Mouse (Mus musculus) forebrain, embryonic 12.5 days (tissue): ENCODE data around the gene Stra6. TPM values are rescaled to one million over a fixed set of nuclear protein-coding genes. Genes with fewer than 3 reads are reported as not detected.

Source experiments
- ATAC-seq: fragments of 200-750 bp; cut with Nextera tagmentation; 2 replicates; pipeline ENCODE4 v1.8.0; 2017; ENCODE audit warnings: moderate TSS enrichment; ENCODE audit not compliant: low FRiP score
- H3K27ac ChIP-seq: fragments of 300-500 bp; sonication (generic); 2 replicates; pipeline ENCODE4 v1.5.1; 2016; ENCODE audit warnings: mild to moderate bottlenecking
- H3K27me3 ChIP-seq: fragments of 300-500 bp; sonication (generic); 2 replicates; pipeline ENCODE4 v1.6.1; 2016; ENCODE audit warnings: mild to moderate bottlenecking
- H3K36me3 ChIP-seq: fragments of 300-500 bp; sonication (generic); replicated peaks from 2 replicates; pipeline ENCODE4 v1.6.1; 2016; ENCODE audit warnings: mild to moderate bottlenecking
- H3K4me1 ChIP-seq: fragments of 300-500 bp; sonication (generic); 2 replicates; pipeline ENCODE4 v1.6.1; 2016
- H3K4me2 ChIP-seq: fragments of 300-500 bp; sonication (generic); 2 replicates; pipeline ENCODE4 v1.6.1; 2016; ENCODE audit warnings: mild to moderate bottlenecking, moderate library complexity
- H3K4me3 ChIP-seq: fragments of 300-500 bp; sonication (generic); replicated peaks from 2 replicates; pipeline ENCODE4 v1.5.1; 2016; ENCODE audit warnings: mild to moderate bottlenecking
- H3K9ac ChIP-seq: fragments of 300-500 bp; sonication (generic); 2 replicates; pipeline ENCODE4 v1.6.1; 2016; ENCODE audit warnings: mild to moderate bottlenecking
- H3K9me3 ChIP-seq: fragments of 300-500 bp; sonication (generic); 2 replicates; pipeline ENCODE4 v1.6.1; 2016
- WGBS: fragments of 180-500 bp; shearing (Covaris S2); methylation state at CpG from one replicate; pipeline ENCODE4 v1.1.7; 2016; 5-methylcytosine and 5-hydroxymethylcytosine counted together
- polyA plus RNA-seq: library from polyadenylated mRNA; unstranded; fragments of >200 nt; fragmentation: Nextera tagmentation; extraction: Ambion mirVana; gene quantifications from 2 replicates; pipeline ENCODE4 v1.2.1, GENCODE M21; 2016

Gene Stra6
- polyA plus RNA-seq, 1 experiment from 2014 or later: 11.6 TPM

- WGBS: 14% methylated on average over 3 of the region's 3 CpGs
- no peaks in the 10 kb centered on the region for H3K9me3 ChIP-seq
- H3K4me1 ChIP-seq: peaks cover 78% of the 10 kb centered on the region
- peak; percentile 24; the same call in 1 of the 2 replicates for ATAC-seq
- H3K4me3 ChIP-seq: no peak overlapping the region
- no peak overlapping the region for H3K4me2 ChIP-seq
- peak overlapping the region; percentile 79 for H3K27ac ChIP-seq
- H3K36me3 ChIP-seq: no peaks in the 10 kb centered on the region
- H3K27me3 ChIP-seq: peaks cover 28% of the 10 kb centered on the region; the same call in 1 of the 2 replicates
- H3K9ac ChIP-seq: no peak overlapping the region
Observed at GRCm38 (mm10) chr9:58053102-58053501, 10.5 kb upstream of the Stra6 start.

GRCm38 (mm10) chr9:58053544-58053943 lies 10.0 kb upstream of the Stra6 start:
- Histone ChIP-seq H3K4me1 (peaks cover 74% of the 10 kb centered on the region), H3K4me3 (no peak overlapping the region), H3K27ac (peak overlapping the region; percentile 79), H3K36me3 (no peaks in the 10 kb centered on the region), H3K9ac (no peak overlapping the region), H3K9me3 (no peaks in the 10 kb centered on the region), H3K27me3 (peaks cover 28% of the 10 kb centered on the region; the same call in 1 of the 2 replicates), H3K4me2 (no peak overlapping the region)
- 52% methylated on average over 3 of the region's 3 CpGs for WGBS
- no peak for ATAC-seq

GRCm38 (mm10) chr9:58054032-58054431 lies 9.6 kb upstream of the Stra6 start:
- Histone ChIP-seq H3K4me2 (no peak overlapping the region), H3K27ac (peak overlapping the region; percentile 79), H3K9me3 (no peaks in the 10 kb centered on the region), H3K4me1 (peaks cover 69% of the 10 kb centered on the region), H3K36me3 (no peaks in the 10 kb centered on the region), H3K27me3 (peaks cover 28% of the 10 kb centered on the region; the same call in 1 of the 2 replicates), H3K9ac (no peak overlapping the region; the same call in 1 of the 2 replicates), H3K4me3 (no peak overlapping the region)
- WGBS: 96% methylated on average over 1 of the region's 1 CpGs
- no peak for ATAC-seq

- Histone ChIP-seq H3K27me3 (peaks cover 23% of the 10 kb centered on the region; the same call in 1 of the 2 replicates), H3K4me2 (no peak overlapping the region), H3K9ac (no peak overlapping the region), H3K9me3 (no peaks in the 10 kb centered on the region), H3K36me3 (no peaks in the 10 kb centered on the region), H3K4me3 (no peak overlapping the region), H3K4me1 (peaks cover 63% of the 10 kb centered on the region), H3K27ac (peak overlapping the region; percentile 63)
- peak; percentile 28; the same call in 1 of the 2 replicates for ATAC-seq
- 83% methylated on average over 5 of the region's 5 CpGs for WGBS
Observed at GRCm38 (mm10) chr9:58055666-58056065, 7.9 kb upstream of the Stra6 start.

GRCm38 (mm10) chr9:58059920-58060319 lies 3.7 kb upstream of the Stra6 start:
- Histone ChIP-seq H3K4me3 (no peak overlapping the region), H3K36me3 (no peaks in the 10 kb centered on the region), H3K27ac (peak overlapping the region; percentile 89), H3K9ac (no peak overlapping the region), H3K27me3 (peaks cover 25% of the 10 kb centered on the region; the same call in 1 of the 2 replicates), H3K4me1 (peaks cover 62% of the 10 kb centered on the region), H3K9me3 (no peaks in the 10 kb centered on the region), H3K4me2 (no peak overlapping the region)
- WGBS: 50% methylated on average over 1 of the region's 1 CpGs
- no peak for ATAC-seq

GRCm38 (mm10) chr9:58060677-58061667 lies 2.6 kb upstream of the Stra6 start:
- peaks cover 62% of the 10 kb centered on the region for H3K4me1 ChIP-seq
- no peak overlapping the region for H3K4me3 ChIP-seq
- peak; percentile 78 for ATAC-seq
- no peak overlapping the region for H3K9ac ChIP-seq
- peaks cover 19% of the 10 kb centered on the region; the same call in 1 of the 2 replicates for H3K27me3 ChIP-seq
- H3K27ac ChIP-seq: peak overlapping the region; percentile 89
- H3K9me3 ChIP-seq: no peaks in the 10 kb centered on the region
- peak overlapping the region; percentile 22; the same call in 1 of the 2 replicates for H3K4me2 ChIP-seq
- WGBS: 6% methylated on average over 23 of the region's 23 CpGs
- no peaks in the 10 kb centered on the region for H3K36me3 ChIP-seq

GRCm38 (mm10) chr9:58065532-58065931 lies 1.9 kb downstream of the Stra6 start:
- peak; percentile 34 for ATAC-seq
- H3K27ac ChIP-seq: peak overlapping the region; percentile 93
- 14% methylated on average over 6 of the region's 6 CpGs for WGBS

GRCm38 (mm10) chr9:58065977-58066730 lies 2.6 kb downstream of the Stra6 start:
- H3K4me3 ChIP-seq: no peak overlapping the region
- no peaks in the 10 kb centered on the region for H3K36me3 ChIP-seq
- WGBS: 83% methylated on average over 6 of the region's 6 CpGs
- peak; percentile 57 for ATAC-seq
- H3K4me2 ChIP-seq: no peak overlapping the region
- H3K4me1 ChIP-seq: peaks cover 66% of the 10 kb centered on the region
- peaks cover 14% of the 10 kb centered on the region; the same call in 1 of the 2 replicates for H3K27me3 ChIP-seq
- no peaks in the 10 kb centered on the region for H3K9me3 ChIP-seq
- H3K9ac ChIP-seq: no peak overlapping the region
- peak overlapping the region; percentile 93 for H3K27ac ChIP-seq

More at GRCm38 (mm10) chr9:58065532-58065931, 1.9 kb downstream of the Stra6 start:
- H3K36me3 ChIP-seq: no peaks in the 10 kb centered on the region
- H3K9me3 ChIP-seq: no peaks in the 10 kb centered on the region
- no peak overlapping the region for H3K4me2 ChIP-seq
- no peak overlapping the region for H3K9ac ChIP-seq
- no peak overlapping the region for H3K4me3 ChIP-seq
- H3K27me3 ChIP-seq: peaks cover 15% of the 10 kb centered on the region; the same call in 1 of the 2 replicates
- peaks cover 68% of the 10 kb centered on the region for H3K4me1 ChIP-seq

GRCm38 (mm10) chr9:58066731-58067095 lies 3.1 kb downstream of the Stra6 start:
- Histone ChIP-seq H3K4me2 (no peak overlapping the region), H3K27ac (peak overlapping the region; percentile 93), H3K4me1 (peaks cover 66% of the 10 kb centered on the region), H3K9me3 (no peaks in the 10 kb centered on the region), H3K36me3 (no peaks in the 10 kb centered on the region), H3K4me3 (no peak overlapping the region), H3K27me3 (peaks cover 8% of the 10 kb centered on the region; the same call in 1 of the 2 replicates), H3K9ac (no peak overlapping the region)
- 81% methylated on average over 6 of the region's 6 CpGs for WGBS
- no peak for ATAC-seq

GRCm38 (mm10) chr9:58067546-58067945 lies 4.0 kb downstream of the Stra6 start:
- Histone ChIP-seq H3K4me1 (peaks cover 69% of the 10 kb centered on the region), H3K9me3 (no peaks in the 10 kb centered on the region), H3K27me3 (peaks cover 4% of the 10 kb centered on the region; the same call in 1 of the 2 replicates), H3K9ac (no peak overlapping the region), H3K27ac (no peak overlapping the region), H3K4me3 (no peak overlapping the region), H3K36me3 (no peaks in the 10 kb centered on the region), H3K4me2 (no peak overlapping the region)
- ATAC-seq: no peak
- WGBS: 94% methylated on average over 3 of the region's 3 CpGs

GRCm38 (mm10) chr9:58074561-58074960 lies 11.0 kb downstream of the Stra6 start:
- H3K4me2 ChIP-seq: no peak overlapping the region
- peak overlapping the region; percentile 21; the same call in 1 of the 2 replicates for H3K27ac ChIP-seq
- H3K36me3 ChIP-seq: no peaks in the 10 kb centered on the region
- no peak overlapping the region for H3K9ac ChIP-seq
- H3K9me3 ChIP-seq: no peaks in the 10 kb centered on the region
- ATAC-seq: peak; percentile 66; the same call in 1 of the 2 replicates
- peaks cover 8% of the 10 kb centered on the region; the same call in 1 of the 2 replicates for H3K27me3 ChIP-seq
- 65% methylated on average over 3 of the region's 3 CpGs for WGBS
- H3K4me3 ChIP-seq: no peak overlapping the region
- H3K4me1 ChIP-seq: peaks cover 31% of the 10 kb centered on the region

GRCm38 (mm10) chr9:58084586-58084985 lies 21.0 kb downstream of the Stra6 start:
- Histone ChIP-seq H3K4me2 (peak overlapping the region; percentile 22), H3K9me3 (no peaks in the 10 kb centered on the region), H3K9ac (no peak overlapping the region), H3K36me3 (no peaks in the 10 kb centered on the region), H3K4me1 (peaks cover 42% of the 10 kb centered on the region), H3K4me3 (no peak overlapping the region), H3K27ac (peak overlapping the region; percentile 89), H3K27me3 (0 out of 2 replicates have a peak, but pooled peaks cover 4% of the 10 kb centered on the region)
- 19% methylated on average over 8 of the region's 8 CpGs for WGBS
- peak; percentile 57; the same call in 1 of the 2 replicates for ATAC-seq
